8 mouse cellular contexts compared by ENCODE assay signal in genomic region chr16:77015380-77016346, GRCm38 (mm10). TPM values are rescaled to one million over a fixed set of nuclear protein-coding genes. Genes with fewer than 3 reads are reported as not detected.
A peak's percentile ranks its signal among the peaks of the same experiment; 100 is the strongest.
DNase-seq lines count a peak whose midpoint lies in the region; ATAC-seq and TF ChIP-seq lines count a peak whose summit lies in the region.

No protein-coding gene starts in this region.

- 3% methylated on average over 4 of the region's 4 CpGs for WGBS in spleen, adult 2 months
- 10% methylated on average over 4 of the region's 4 CpGs for WGBS in liver, embryonic 16.5 days (ENCODE audit: insufficient replicate concordance)
- 36% methylated on average over 4 of the region's 4 CpGs for WGBS in stomach, postnatal 0 days

- H3K9ac ChIP-seq in liver, embryonic 16.5 days (ENCODE audit: low read depth, low read length): peak overlapping the region; percentile 93
- H3K9ac ChIP-seq in stomach, postnatal 0 days (ENCODE audit: low read length): no peak overlapping the region

- H3K27ac ChIP-seq in spleen, adult 2 months (ENCODE audit: insufficient read depth, low read length): no peak overlapping the region
- peak overlapping the region; percentile 30; the same call in 1 of the 2 replicates for H3K27ac ChIP-seq in liver, embryonic 16.5 days (ENCODE audit: low read length)
- no peak overlapping the region for H3K27ac ChIP-seq in stomach, postnatal 0 days (replicated peaks)

- DNase-seq in spleen, adult 2 months (ENCODE audit: low read depth in 1 of 2, low spot score in 2 of 2): peak in 1 of 2 experiments; percentile 17
- DNase-seq in spleen, postnatal 10 days (ENCODE audit: low spot score in 2 of 2): no peak
- DNase-seq in stomach, postnatal 0 days (ENCODE audit: low spot score): no peak
- no peak for DNase-seq in urinary bladder, postnatal 4 days (ENCODE audit: low spot score in 2 of 2)
- DNase-seq in urinary bladder, adult 2 months (ENCODE audit: low spot score): no peak

- no peaks in the 10 kb centered on the region; the same call in 1 of the 2 replicates for H3K27me3 ChIP-seq in spleen, adult 2 months (ENCODE audit: control insufficient read depth, insufficient read depth, low read length)
- no peaks in the 10 kb centered on the region for H3K27me3 ChIP-seq in liver, embryonic 16.5 days (ENCODE audit: control insufficient read depth, insufficient read depth, low read depth, low read length)
- H3K27me3 ChIP-seq in stomach, postnatal 0 days (ENCODE audit: control insufficient read depth, insufficient read depth, low read length): no peaks in the 10 kb centered on the region

- H3K9me3 ChIP-seq in liver, embryonic 16.5 days (replicated peaks; ENCODE audit: control insufficient read depth, low read length): no peaks in the 10 kb centered on the region
- no peaks in the 10 kb centered on the region for H3K9me3 ChIP-seq in stomach, postnatal 0 days (ENCODE audit: control insufficient read depth, low read length)

- TF ChIP-seq EP300 in stomach, postnatal 0 days (optimal IDR thresholded peaks at IDR 0.05): no peak

- peak; percentile 49 for ATAC-seq in granulocyte monocyte progenitor cell, adult 5-6 weeks (replicated peaks; ENCODE audit: poor library complexity, severe bottlenecking)
- no peak for ATAC-seq in liver, embryonic 16.5 days (ENCODE audit: low read depth)
- no peak for ATAC-seq in stomach, postnatal 0 days (ENCODE audit: low FRiP score, low TSS enrichment)
- ATAC-seq in cerebellum, adult (ENCODE audit: insufficient number of reproducible peaks, low FRiP score, low TSS enrichment): no peak

- H3K36me3 ChIP-seq in spleen, adult 2 months (ENCODE audit: control insufficient read depth, insufficient read depth, low read length): no peaks in the 10 kb centered on the region
- no peaks in the 10 kb centered on the region for H3K36me3 ChIP-seq in liver, embryonic 16.5 days (ENCODE audit: control insufficient read depth, insufficient read depth)
- no peaks in the 10 kb centered on the region for H3K36me3 ChIP-seq in stomach, postnatal 0 days (ENCODE audit: control insufficient read depth, insufficient read depth, low read length)

- H3K4me3 ChIP-seq in spleen, adult 2 months (ENCODE audit: extremely low read depth, insufficient read depth, insufficient read length): peak overlapping the region; percentile 44; the same call in 1 of the 2 replicates
- peak overlapping the region; percentile 95 for H3K4me3 ChIP-seq in liver, embryonic 16.5 days (ENCODE audit: low read depth, low read length)
- peak overlapping the region; percentile 94 for H3K4me3 ChIP-seq in stomach, postnatal 0 days (ENCODE audit: low read depth, low read length)

- TF ChIP-seq POLR2A in spleen, adult 2 months (IDR thresholded peaks at IDR 0.05; ENCODE audit: low read depth, low read length): no peak

- no peak for TF ChIP-seq CTCF in spleen, adult 2 months (IDR thresholded peaks at IDR 0.05; ENCODE audit: extremely low read depth, insufficient read depth, insufficient read length, insufficient replicate concordance)
- no peak for TF ChIP-seq CTCF in stomach, postnatal 0 days (IDR thresholded peaks at IDR 0.05; ENCODE audit: low read depth)

- peak overlapping the region; percentile 45 for H3K4me2 ChIP-seq in liver, embryonic 16.5 days (ENCODE audit: low read depth, low read length)
- peak overlapping the region; percentile 78 for H3K4me2 ChIP-seq in stomach, postnatal 0 days (replicated peaks; ENCODE audit: low read depth)

- H3K4me1 ChIP-seq in spleen, adult 2 months (ENCODE audit: control insufficient read depth, insufficient read depth, insufficient read length): peaks cover 8% of the 10 kb centered on the region
- H3K4me1 ChIP-seq in liver, embryonic 16.5 days (ENCODE audit: control insufficient read depth, low read depth, low read length): peaks cover 34% of the 10 kb centered on the region
- 0 out of 2 replicates have a peak, but pooled peaks cover 6% of the 10 kb centered on the region for H3K4me1 ChIP-seq in stomach, postnatal 0 days (replicated peaks; ENCODE audit: control insufficient read depth, insufficient read depth)

RNA-seq across cellular contexts. Expression of gene Usp25, which starts 2.2 kb away (rescaled TPM):
- polyA plus RNA-seq in spleen, adult 2 months (2012; rRNA removed): 18.8 and 35.9 TPM in 2 replicates
- 51.3 and 67.2 TPM in 2 replicates for total RNA-seq in granulocyte monocyte progenitor cell, adult 5-6 weeks (2014; fragmentation: Nextera tagmentation)
- total RNA-seq in granulocyte monocyte progenitor cell, adult 5-6 weeks (2017): 82.0 and 86.3 TPM in 2 replicates
- 18.3 and 25.5 TPM in 2 replicates for polyA plus RNA-seq in liver, embryonic 16.5 days (2015; fragmentation: Nextera tagmentation; extraction: Ambion mirVana)
- 30.3 and 31.1 TPM in 2 replicates for polyA plus RNA-seq in stomach, postnatal 0 days (2015; fragmentation: Nextera tagmentation; extraction: Ambion mirVana)
- 36.1 and 37.1 TPM in 2 replicates for polyA plus RNA-seq in urinary bladder, adult 2 months (2012; rRNA removed)

Comparison
In these comparisons a context has a peak if more than half of its experiments do, and no peak if none do; other contexts are left out.
1. H3K4me3 ChIP-seq: peak in every context shown above with its lines; median percentile 95 in liver, embryonic 16.5 days; 94 in stomach, postnatal 0 days; 44 in spleen, adult 2 months.